Mouse (Mus musculus) thymus, postnatal 4 days (tissue): ENCODE measurements around the gene Alox12.

Source experiments
- DNase-seq: peaks from one replicate; pipeline ENCODE4 v3.0.0; 2021

The Alox12 gene

GRCm38 (mm10) chr11:70219873-70220272 is 35.3 kb downstream of the Alox12 start:
- no peak for DNase-seq

- DNase-seq, result no peak
Observed at GRCm38 (mm10) chr11:70218741-70219470, 36.2 kb downstream of the Alox12 start.

- no peak for DNase-seq
Observed at GRCm38 (mm10) chr11:70218039-70218438, 37.1 kb downstream of the Alox12 start.

DNA sequence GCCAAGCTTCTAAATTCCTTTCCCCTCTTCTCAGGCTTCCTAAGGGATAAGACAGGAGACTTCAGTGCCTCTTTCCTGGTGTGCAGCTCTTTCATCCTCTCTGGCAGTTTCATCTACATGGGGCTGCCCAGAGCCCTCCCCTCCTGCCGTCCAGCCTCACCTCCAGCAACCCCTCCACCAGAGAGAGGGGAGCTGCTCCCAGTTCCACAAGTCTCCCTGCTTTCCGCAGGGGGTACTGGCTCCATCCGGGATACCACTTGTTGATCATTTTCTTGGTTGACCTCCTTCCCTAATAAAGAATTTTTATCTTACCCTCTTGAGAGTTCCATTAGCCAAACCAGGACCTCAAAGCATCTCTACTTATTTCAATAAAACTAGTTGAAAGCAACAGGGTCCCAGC is 39.0 kb downstream of the Alox12 start:
- no peak for DNase-seq

GRCm38 (mm10) chr11:70215301-70215700 is 39.9 kb downstream of the Alox12 start:
- DNase-seq, result no peak

DNA sequence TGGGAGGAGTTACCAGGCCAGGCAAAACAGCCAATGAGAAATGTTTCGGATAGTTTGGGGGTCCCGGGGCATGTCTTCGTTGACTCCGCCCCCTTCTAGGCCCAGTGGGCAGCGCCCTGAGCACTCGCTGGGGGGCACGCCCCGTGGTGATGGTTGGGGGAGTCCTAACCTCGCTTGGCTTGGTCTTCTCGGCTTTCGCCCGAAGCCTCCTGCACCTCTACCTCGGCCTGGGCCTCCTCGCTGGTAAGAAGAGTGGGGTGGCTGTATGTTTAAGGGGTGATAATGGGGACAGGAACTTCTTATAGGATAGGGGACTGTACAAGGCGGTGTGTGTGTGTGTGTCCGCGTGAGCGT is 40.3 kb downstream of the Alox12 start:
- no peak for DNase-seq

GRCm38 (mm10) chr11:70214191-70214855 is 40.8 kb downstream of the Alox12 start:
- no peak for DNase-seq

DNA sequence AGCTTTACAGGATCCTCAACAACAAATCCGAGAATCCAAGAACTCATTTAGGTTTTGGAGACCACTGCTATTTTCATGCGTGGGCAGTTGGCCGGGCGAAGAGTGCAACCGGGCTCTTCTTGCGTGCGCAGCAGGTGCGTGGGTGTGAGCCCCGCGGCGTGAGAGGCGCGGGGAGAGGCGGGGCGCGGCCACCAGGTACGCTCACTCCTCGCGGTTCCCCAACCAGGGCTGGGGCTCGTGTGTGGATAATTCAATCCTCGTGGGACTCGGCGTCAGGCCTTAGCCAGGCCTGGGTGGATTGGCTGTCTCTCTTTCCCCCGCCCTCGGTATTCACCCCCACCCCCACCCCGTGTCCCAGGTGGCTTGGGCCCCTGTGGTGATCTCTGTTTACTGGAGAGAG is 41.4 kb downstream of the Alox12 start:
- no peak for DNase-seq

DNA sequence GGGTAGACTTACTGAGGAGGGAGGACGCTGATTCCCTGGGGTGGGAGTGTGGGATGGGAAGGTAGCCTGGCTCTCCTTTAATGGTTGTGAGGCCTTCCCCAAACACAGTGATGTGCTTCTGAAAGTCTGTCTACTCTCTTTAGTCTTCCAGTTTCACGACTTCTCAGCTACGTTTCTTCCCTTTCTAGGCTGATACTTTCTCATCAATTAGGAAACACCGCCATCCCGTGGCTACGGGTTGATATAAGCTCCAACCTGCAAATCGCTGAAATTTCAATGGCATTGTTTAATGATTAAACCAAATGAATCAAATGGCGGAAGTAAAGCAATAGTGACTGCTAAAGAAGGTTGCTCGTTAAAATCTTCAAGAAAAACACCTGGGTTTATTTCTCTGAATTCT is 42.3 kb downstream of the Alox12 start:
- peak; percentile 78 for DNase-seq

DNA sequence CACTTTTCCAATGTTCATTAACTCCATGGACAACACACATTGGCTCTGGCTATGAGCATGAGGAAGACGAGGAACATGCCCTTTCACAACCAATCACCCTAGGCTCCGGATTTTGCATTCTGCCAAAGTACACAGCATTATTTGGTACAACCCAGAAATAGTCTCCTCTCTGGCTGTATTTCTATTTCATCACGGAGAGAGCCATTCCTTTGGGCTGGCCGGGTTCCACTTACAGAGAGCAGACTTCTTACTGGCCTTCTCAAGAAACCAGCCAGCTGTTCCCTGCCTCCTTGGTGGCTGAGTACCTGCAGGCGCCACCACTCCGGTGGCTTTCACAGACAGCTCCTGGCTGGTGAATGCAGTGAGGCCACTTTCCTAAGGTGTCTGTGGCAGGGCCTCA is 42.7 kb downstream of the Alox12 start, which contains the start of gene Slc16a11:
Gene Slc16a11 (plus strand): TSS at position 330 of the 400 bp plus-strand sequence.
- no peak for DNase-seq

DNA sequence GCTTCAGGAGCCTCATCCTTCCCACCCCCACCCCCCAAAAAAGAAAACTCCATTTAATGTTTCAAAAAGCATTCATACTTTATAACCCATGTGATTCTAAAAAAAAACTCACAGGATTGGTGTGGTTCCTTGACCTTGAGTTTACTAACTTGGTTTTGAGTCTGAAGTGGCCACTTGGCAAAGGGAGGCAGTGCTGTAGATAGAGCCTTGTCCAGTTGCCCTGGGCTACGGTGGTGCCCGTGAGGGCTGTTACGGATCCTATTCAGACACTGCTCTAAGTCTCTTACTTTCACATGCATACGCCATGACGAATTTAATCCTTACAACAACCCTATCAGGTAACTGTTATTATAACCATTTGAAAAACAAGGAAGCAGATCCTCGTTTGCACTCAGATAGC is 43.2 kb downstream of the Alox12 start:
- DNase-seq, result no peak

DNA sequence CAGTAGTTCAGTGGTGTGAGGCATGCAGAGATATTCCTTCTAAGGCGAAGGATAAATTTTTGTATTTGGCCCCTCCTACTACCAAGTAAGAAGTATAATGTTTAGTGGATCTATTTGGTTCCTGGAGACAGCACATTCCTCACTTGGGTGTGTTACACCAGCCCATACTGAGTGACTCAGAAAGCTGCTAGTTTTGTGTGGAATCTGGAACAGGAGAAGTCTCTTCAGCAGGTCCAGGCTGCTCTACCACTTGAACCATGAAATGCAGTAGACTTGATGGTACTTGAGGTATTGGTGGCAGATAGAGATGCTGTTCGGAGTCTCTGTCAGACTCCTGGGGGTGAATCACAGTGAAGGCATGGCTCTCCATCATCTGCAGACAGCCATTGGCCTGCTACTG is 44.5 kb downstream of the Alox12 start:
- DNase-seq, result no peak

DNA sequence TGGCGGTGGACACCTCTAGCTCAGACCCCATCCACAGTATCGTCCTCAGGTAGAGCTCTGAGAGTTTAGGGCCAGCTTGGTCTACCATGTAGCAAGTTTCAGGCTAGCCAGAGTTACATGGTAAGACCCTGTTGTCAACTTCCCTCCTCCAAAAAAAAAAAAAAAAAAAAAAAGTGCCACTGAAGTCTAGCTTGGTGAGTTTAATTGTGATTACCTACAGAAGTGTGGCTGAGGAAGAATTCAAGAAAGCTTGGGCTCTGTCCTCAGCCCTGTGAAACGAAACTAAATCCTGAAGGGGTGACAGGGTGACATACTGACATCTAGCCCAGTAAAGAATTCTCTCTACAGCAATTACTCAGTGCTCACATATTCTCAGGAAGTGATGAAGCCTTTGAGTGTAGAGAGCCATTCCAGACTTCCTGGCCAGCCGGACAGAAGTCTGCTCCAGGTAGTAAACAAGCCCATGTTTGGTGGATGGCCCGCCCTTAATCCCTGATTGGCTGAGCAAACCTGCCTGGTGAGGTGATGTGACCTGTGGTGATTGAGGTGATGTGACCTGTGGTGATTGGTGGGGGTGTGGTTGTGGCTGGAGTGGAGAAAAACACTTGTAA is 46.3 kb downstream of the Alox12 start:
- no peak for DNase-seq

GRCm38 (mm10) chr11:70207283-70207682 is 47.9 kb downstream of the Alox12 start:
- no peak for DNase-seq

DNA sequence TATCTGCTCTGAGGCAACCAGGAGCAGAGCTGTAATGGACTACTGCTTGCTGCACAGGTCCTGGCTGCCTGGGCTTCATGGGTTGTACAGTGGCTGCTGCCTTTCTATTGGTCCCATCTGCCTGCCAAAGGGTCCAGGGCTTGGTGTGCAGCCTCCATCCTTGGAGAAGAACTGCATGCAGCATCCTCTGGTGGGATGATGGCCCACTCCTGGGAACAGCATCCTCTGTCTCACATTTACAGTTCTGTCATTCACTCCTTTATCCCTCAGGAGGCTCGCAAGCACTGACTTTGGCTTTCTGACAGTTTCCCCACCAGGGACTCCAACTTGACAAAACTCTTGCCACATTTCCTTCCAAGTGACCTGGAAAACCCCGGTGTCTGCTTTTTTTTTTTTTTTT is 48.4 kb downstream of the Alox12 start:
- DNase-seq, result no peak

DNA sequence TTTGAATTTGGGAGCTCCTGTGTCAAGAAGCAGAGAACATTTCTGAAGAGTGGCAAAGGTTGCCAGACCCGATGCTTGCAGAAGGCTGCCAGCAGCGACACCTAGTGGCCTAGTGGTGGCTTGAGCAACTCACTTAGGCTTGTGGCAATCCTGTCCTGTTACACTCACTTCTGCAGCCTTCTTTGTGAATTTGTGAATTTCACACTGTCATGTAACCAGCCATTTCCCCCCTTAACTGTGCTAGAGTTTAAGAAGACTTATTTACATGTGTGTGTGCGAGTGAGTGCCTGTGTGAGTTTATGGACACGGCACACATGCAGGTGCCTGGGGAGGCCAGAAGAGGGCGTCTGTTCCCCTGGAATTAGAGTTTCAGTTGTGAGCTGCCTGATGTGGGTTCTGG is 53.5 kb downstream of the Alox12 start:
- DNase-seq, result peak; percentile 93

GRCm38 (mm10) chr11:70200036-70200608 is 55.0 kb downstream of the Alox12 start:
- DNase-seq, result no peak

DNA sequence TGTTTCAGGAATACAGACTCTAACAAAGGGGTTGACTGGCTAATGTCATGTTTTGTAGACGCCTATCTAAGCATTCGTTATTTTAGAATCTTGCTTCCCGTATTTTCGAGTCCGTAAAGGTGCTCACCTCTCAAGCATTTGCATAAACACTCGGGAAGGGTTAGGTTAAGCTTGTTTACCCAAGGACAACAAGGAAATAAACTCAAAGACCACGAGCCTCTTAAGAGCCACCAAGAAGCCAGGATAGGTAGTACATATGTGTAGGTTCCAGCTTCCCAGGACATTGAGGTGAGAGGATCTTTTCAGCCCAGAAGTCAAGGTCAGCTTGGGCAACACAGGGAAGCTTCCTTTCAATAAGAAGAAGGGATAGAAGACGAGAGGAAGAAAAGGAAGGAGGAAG is 56.0 kb downstream of the Alox12 start:
- DNase-seq, result no peak

GRCm38 (mm10) chr11:70198332-70198731 is 56.8 kb downstream of the Alox12 start:
- no peak for DNase-seq

- no peak for DNase-seq
Observed at GRCm38 (mm10) chr11:70193354-70194285, 61.5 kb downstream of the Alox12 start.

DNA sequence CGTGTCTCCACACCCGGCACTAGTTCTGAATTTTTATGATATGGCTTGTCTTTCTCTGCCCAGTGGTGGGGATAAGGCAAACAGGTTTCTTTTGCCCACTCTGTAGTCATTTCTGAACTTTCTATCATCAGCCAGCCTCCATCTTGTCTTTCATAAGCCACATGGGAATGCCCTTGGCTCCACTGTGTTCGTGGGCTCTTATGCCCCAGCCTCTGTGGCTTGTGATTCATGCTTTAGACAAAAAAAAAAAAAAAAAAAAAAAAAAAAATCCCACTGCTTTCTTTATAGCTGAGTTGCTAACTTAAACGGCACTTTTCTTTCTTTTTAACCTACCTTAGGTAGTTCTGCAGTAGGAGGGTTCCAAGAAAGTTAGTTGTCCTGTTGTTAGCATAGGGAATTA is 63.0 kb downstream of the Alox12 start:
- DNase-seq, result no peak
